Mouse (Mus musculus): ENCODE results near the gene C2cd3.

DNA sequence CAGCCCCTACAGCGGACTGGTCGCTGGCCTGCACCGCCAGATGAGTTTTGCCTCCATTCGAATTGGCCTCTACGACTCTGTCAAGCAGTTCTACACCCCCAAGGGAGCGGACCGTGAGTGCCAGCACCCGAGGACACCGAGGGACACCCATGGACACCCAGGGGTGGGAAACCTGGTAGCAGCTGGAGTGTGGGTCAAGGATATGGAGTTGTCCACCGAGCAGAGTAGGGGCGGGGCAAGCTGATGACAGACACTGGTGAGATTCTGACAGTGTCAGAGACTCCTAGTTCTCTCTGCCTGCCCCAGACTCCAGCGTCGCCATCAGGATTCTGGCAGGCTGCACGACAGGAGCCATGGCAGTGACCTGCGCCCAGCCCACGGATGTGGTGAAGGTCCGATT lies 108.1 kb downstream of the C2cd3 start:
- TF ChIP-seq POLR2A (IDR thresholded peaks at IDR 0.05; ENCODE audit: insufficient read length, low read depth) (no peak), MYOD1 (IDR thresholded peaks at IDR 0.05; ENCODE audit: control insufficient read depth in 1 of 3, insufficient read length in 2 of 3, low read depth in 2 of 3) (no peak), MAX (IDR thresholded peaks at IDR 0.05; ENCODE audit: low read depth) (no peak), E2F4 (IDR thresholded peaks at IDR 0.05; ENCODE audit: insufficient read depth) (no peak), MYOG (IDR thresholded peaks at IDR 0.05; ENCODE audit: control insufficient read depth in 1 of 3, insufficient read depth in 1 of 3, insufficient read length in 2 of 3, low read depth in 2 of 3) (no peak), USF1 (IDR thresholded peaks at IDR 0.05; ENCODE audit: low read depth) (no peak), TCF12 (IDR thresholded peaks at IDR 0.05; ENCODE audit: insufficient read depth, poor library complexity, severe bottlenecking) (no peak), POLR2AphosphoS2 (IDR thresholded peaks at IDR 0.05; ENCODE audit: insufficient read length, low read depth) (no peak)
